Mouse (Mus musculus): ENCODE measurements around the gene Zfp974.
A peak's percentile ranks its signal among the peaks of the same experiment; 100 is the strongest.
"Not testable (repeated sequence)": the region's sequence is repeated elsewhere in the genome, so short reads cannot be mapped to it uniquely, and the experiment has no call there.

Zfp974 gene

GRCm38 (mm10) chr7:27928818-27929695 lies at the start of gene Zfp974:
Gene Zfp974, minus strand, starts transcription at chr7:27929460.
- DNase-seq: peak; percentile 71

DNA sequence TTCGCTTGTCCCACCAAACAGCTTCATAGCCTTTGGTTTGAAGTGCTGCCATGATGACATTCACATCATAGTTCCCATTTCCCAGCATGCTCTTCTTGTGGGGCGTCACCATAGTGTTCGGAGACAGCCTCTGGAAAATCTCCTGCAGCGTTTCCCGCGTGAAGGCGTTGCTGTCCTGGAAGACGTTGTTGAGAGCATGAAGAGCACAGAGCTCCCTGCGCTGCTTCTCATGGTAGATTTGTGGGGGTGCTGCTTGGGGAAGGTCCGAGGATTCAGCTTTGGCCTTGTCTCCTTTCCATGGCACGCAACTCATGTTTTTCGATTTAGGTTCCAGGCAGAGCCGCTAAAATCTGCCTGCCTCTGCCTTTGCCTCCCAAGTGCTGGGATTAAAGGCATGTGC lies 20.2 kb upstream of the Zfp974 start:
- DNase-seq: not testable (repeated sequence)

- peak; percentile 38 for DNase-seq
These were observed 12.6 kb upstream of the Zfp974 start for GRCm38 (mm10) chr7:27941869-27942268.

DNA sequence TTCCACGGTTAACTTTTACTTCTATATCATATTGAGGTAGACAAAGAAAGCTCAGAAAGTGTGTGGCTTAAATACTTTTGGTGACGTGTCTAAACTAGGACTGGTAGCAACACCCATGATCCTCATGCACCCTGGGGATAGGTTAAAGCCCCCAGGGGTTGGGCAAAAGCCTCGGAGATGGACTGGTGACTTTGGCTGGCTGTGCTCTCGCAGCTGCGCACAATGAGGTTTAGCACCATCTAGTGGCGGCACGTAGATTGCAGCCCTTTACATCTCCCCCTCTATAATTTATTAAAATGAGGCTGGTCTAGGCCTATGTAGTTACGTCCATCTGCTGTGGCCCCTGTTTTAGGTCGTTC lies 4.5 kb upstream of the Zfp974 start:
- DNase-seq: not testable (repeated sequence)

GRCm38 (mm10) chr7:27933050-27933799 lies 4.0 kb upstream of the Zfp974 start:
- peak; percentile 7 for DNase-seq

DNA sequence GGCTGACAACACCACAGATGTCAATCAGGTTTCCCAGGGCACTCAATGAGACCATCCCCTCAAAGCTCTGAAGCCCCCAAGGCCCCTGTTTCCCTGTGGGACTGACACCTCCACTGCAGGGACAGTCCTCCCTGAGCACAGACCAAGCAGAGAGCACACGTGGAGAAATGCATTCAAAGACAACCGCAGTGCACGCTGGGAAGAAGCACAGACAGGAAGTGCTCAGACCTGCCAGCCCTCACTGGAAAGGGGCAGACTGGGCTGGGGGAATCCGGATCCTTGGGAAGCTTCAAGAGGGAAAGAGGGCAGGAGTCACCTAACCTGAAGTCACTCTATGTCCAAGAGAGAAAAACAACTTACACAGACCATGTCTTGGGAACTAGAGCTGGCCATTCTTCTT lies 2.2 kb downstream of the Zfp974 start:
- DNase-seq: not testable (repeated sequence)

GRCm38 (mm10) chr7:27910952-27911351 lies 18.3 kb downstream of the Zfp974 start:
- DNase-seq: not testable (repeated sequence)

DNA sequence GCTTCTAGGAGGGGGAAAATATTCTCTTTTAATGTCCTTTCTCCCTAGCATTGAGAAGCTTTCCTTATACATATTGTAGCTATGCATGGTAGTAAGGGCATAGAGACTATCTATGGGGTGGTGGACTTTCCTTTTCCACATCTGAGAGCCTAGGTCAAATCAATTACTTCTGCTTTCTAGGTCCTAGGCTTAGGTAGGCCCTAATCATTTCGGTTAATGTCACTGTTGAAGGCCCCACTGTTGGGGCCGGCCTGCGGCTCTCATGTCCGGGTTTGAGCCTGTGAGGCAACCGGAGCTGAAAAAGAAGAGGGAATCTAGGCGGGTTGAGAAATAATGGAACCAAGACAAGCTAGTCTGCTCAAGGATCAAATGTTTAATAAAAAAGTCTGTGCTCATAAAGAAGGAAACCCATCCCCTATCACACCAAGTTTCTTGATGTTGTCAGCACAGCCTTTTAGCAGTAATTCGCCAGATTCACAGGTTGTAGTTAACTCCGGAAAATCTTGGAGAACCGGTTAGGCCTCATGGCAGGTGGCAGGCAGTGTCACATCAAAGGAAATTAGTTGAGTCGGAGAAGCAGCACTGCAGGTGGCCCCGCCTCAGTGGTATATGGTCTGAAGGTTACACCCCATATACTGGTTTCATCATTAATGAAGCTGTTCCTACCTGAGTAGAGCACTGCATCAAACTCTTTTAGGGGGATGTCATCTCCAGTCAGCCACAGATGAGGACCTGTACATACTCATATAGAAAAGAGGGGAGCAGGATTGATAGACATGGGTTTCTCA lies 24.0 kb downstream of the Zfp974 start:
- DNase-seq: no peak

GRCm38 (mm10) chr7:27900601-27901000 lies 28.7 kb downstream of the Zfp974 start:
- DNase-seq: no peak

- peak; percentile 62 for DNase-seq
These were observed 47.5 kb downstream of the Zfp974 start for GRCm38 (mm10) chr7:27881721-27882120.

DNA sequence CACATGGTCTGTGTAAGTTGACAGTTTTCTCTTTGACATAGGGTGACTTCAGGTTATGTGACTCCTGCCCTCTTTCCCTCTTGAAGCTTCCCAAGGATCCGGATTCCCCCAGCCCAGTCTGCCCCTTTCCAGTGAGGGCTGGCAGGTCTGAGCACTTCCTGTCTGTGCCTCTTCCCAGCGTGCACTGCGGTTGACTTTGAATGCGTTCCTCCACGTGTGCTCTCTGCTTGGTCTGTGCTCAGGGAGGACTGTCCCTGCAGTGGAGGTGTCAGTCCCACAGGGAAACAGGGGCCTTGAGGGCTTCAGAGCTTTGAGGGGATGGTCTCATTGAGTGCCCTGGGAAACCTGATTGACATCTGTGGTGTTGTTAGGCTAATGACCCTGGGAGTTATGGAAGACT lies 66.7 kb downstream of the Zfp974 start:
- not testable (repeated sequence) for DNase-seq

GRCm38 (mm10) chr7:27860396-27861235 lies 68.6 kb downstream of the Zfp974 start:
- DNase-seq: peak; percentile 91

DNA sequence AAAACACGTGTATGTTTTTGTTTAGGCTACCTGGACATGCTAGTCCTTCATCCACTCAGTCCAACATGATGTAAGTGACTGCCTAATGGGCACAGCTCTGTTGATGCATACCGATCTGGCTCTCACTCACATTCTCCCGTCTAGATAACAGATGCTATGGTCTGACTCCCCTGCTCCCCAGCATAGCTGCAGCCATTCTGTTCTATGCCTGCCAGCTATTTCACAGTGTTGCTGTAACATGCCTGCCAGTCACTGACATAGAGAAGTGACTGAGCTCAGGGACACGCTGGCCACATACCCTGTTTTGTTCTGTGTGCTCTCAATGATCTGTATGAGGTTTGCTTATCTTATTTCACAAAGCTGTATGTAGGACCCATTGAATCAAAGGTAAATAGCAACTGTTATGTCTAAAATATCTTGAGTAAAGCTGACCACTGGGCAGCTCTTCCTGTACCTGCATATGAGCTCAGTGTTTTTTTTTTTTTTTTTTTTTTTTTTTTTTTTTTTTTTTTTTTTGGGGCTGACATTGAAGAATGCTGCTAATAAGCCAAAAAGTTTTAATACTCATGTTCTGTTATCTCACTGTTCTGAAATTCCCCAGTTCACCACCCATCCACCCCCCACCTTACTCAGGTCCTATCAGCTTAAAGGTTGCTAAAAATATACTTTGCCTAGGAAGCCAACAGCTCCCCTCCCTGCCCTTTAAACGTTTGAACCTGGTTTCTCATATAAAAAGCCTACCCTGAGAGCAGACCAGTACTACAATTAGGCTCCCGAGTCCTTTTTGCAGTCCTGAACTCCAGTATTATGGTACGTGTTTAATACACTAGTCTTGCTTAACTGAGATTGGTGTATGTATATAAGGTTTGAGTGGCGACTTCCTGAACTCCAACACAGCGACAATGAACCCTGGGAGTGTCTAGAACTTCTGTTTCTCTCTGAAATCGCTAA lies 69.7 kb downstream of the Zfp974 start:
- peak; percentile 11 for DNase-seq
